Mouse (Mus musculus): Measurements from ENCODE around the gene Rnf144b.

The Rnf144b gene

DNA sequence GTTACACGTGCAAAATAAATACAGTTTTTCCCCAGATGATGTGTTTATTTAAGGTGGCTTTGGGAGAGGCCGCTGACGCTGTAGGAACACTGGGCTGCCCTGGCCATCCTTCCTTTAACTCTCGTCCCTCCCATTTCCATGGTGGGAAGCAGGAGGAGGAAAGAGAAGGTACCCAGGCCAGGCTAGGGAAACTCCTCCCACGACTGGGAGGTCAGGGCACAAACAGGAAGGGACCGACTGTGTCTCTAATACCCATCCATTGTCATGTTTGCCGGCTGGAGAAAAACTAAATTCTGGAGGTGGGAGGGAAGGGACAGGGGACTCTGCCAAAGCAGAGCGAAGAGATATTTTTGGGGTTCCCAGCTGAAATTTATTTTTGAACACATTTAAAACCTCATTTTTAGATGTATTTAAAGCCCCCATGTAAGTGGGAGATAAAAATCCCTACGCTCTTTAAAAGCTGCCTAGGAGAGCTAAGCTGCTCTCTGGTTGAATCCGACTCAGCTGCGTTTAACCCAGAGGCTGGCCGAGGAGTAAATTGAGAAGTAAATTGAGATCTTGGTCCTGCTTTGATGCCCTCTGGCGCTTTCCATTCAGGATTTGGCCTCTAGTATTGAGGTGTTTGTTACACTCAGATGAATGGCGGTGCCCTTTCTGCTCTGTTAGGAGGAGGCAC, 102.3 kb downstream of the Rnf144b start:
- no peak for DNase-seq

DNA sequence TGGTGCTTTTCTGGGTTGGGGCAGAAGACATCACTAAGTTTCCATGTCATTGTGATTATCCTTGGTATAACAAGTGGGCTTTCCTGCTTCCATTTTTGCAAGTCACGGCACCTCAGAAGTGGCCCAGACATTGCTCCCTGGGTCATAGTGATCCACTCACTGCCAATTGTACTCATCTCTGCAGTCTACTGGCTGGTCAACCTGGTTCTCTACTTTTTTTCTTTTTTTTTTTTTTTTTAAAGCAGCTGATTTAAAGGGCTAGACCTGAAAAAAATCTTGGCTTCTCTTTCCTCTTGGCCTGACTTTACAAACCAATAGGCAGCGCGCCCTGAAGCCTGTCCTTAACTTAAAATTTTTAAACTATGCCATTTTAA, 102.9 kb downstream of the Rnf144b start:
- DNase-seq = no peak

DNA sequence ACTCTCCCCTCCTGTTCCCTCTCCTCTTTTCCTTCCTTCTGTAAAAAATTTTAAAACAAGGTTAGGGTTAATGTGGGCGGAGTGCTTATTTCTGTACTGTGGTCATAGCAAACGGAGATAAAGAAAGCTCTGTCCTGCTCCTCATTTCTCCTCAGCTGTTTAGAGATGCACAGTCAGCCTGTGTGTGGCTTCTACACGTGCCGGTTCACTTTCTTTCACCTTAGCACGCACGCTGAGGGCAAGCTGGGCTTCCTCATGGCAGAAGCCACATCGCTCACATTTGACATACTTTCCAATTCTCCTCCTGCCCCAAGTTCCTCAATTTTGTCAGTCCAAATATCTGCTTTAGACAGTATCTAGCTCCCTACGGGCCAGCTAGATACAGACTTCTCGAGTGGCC, 103.3 kb downstream of the Rnf144b start:
- no peak for DNase-seq

DNA sequence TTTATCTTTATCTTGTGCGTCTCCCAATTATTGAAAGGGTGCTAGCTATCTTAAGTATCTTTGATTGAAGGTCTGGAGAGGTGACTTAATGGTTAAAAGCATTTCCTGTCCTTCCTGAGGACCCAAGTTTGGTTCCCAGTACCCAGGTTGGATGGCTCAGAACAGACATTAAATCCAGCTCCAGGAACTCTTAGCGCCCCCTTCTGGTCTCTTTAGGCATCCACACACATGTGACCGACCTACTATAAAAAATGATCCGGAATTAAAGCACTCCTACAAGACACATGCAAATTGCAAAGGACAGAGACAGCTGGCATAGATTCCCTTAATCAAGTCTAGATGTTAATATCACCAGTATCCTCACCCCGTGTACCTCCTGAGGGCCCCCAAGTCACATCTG, 104.1 kb downstream of the Rnf144b start:
- DNase-seq = no peak

DNA sequence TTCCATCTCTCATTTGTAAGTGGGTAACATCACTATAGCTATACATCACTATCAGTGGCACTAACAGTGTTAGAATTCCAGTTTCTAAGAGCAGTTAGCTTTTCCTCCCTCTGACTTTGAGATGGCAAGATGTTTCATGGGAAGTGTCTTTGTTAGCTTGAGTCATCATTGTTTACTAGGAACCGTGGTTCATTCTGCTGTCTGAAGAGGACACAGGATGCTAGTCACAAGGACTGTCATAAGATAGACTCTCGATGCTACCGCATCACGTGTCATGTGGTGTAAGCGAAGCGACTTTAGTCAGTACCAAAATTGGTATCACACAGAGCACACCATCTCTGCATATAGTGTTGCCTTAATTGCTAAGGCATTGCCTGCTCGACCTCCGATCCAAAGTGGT, 105.7 kb downstream of the Rnf144b start:
- no peak for DNase-seq

DNA sequence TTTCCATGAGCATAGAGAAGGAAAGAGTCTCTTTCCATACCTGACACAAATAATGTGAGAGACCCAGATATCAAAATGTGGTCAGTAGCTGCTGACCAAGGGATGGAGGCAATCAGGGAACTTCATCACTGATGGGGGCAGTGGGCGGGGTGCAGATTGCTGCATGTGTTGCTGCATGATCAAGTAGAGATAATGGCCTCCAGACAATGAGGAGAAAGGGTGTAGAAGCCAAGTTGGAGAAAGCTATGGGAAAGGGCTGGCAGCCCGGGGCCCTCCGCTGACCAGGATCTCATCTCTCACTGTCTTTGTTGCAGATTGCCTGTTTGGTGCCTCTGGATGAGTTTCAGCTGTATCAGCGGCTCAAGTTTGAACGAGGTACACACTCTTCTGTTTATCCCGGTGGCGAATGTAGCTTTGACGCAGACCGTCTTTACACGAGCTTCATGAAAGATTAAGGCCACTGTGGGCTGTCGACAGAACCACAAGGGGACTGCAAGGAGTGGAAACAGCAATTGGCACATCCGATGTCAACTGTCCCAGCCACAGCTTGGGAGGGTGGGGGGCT, 106.3 kb downstream of the Rnf144b start:
- no peak for DNase-seq

DNA sequence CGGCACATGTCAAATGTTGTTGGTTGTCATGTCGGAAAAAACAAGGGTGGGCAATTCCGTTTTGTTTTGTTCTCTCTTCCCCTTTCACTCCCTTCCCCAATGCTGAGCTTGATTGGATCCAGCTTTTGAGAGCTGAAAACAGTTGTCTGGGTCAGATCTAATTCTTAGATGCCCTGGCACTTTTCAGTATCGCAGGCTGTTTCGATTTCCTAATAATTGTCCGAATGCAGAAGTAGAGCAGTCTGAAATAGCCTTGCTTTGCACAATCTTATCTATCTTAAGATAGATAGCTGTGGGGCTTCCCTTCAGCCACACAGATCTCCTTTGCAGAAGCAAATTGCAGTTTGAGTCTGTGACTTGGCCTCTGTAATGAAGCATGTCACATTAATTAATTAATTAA, 109.7 kb downstream of the Rnf144b start:
- no peak for DNase-seq

DNA sequence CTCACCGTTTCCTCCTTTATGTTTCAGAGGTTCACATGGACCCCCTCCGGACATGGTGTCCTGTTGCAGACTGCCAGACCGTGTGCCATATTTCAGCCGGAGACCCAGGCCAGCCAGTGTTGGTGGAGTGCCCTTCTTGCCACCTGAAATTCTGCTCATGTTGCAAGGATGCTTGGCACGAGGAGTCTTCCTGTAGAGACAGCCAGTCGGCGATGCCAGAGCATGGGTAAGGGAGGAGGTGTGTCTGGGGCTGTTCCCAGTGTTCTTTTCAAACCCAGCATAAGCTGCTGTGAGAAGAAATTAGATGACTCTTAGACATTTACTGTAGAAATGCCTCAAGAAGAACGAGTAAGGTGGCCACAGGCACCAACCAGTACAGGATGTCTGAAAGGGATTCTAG, 114.9 kb downstream of the Rnf144b start:
- no peak for DNase-seq

DNA sequence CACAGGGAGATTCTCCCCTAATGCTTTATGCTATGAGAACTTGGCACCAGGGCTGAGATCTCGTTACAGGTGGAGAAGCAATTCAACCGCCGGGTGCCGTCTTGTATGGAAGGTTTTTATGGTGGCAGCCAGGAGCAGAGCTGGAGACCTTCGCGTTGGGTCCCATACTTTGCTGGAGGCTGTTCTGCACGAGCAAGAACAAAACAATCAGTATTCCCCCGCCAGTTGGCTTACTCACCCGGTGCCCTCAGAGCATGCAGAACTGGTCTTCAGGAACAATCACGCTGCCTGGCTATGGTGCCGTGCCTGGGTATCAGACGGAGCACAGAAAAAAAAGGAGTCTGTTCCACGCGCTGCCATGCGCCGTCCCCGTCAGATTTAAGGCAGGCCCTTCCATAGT, 115.7 kb downstream of the Rnf144b start:
- DNase-seq = no peak

DNA sequence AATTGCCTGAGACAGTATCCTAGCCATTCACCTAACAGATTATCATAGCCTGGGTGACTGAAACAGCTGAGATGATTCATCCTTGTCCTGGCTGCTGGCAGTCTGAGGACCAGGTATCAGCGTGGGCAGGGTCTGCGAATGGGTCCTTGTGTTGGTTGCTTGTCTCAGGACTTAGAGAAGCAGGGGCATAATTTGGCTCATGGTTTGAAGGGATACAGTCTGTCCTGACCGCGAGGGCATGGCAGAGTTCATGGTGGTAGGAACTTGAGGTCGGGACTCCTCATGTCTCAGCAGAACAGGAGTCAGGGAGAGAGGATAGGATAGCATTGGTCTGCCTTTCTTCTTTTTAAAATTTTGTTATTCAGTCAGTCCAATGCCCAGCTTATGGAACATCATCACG, 121.1 kb downstream of the Rnf144b start:
- DNase-seq = no peak

DNA sequence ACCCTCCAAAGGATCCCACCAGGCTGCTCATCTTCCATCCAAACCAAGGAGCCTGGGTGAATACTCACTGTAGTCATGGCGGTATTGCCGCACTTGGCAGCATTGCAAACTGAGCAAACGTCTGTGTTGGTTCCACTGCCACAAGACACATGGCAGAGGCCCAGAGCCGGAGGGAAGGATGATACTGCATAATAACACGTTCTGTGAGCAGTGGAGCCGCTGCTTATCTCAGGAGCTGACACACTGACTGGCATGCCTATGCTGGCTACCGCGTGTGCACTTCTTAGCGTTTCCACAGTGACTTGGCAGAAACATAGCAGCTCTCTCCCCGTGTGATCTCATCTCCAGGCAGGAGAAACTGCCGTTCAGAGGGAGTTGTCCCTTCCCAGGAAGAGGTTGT, 122.3 kb downstream of the Rnf144b start:
- no peak for DNase-seq

DNA sequence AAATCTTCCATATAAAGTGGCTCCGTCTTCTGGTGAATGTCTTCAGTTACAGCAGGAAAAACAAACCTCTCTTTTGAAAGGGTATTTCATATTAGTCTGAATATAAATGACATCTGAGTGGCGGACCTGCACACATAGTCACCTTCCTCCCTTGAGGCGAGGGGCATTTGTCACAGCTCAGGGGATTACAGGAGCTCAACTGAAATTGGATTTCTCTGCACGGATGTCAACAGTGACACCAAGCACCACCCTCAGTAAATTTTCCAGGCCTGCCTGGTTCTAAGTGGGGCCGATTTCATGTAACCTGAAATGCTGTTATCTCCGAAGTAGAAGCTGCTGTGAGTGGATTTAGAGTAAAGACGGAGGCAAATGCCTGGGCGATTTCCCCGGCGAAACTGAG, 124.0 kb downstream of the Rnf144b start:
- DNase-seq = no peak

DNA sequence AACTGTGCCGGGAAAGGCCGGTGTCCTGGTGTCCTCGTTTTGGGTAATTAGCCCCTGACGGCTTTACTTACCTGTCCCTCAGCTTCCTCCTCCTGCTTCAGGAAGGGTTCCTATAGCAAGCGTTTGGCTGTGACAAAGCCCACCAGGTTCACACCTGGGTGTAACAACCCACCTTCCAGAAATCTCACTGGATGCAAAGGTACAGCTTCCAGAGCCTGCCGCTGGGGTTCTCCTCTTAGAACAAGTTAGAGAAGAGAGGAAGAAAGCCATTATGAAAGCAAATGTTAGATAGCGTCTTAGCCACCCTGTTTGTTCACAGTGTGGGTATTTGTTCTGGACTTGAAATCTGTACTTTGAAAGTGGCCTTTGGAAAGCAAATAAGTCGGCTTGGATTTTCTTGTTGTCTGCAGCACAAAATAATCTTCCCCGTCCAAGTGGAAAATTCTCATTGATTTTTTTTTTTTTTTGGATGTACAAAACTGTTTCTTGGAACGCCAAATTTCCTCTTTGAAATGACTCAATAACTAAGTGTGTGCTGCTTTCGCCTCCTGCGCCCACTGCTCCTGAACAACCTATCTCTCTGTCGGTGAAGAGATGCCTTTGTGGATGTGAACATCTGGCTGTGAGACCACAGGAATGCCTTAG, 124.8 kb downstream of the Rnf144b start:
- no peak for DNase-seq

DNA sequence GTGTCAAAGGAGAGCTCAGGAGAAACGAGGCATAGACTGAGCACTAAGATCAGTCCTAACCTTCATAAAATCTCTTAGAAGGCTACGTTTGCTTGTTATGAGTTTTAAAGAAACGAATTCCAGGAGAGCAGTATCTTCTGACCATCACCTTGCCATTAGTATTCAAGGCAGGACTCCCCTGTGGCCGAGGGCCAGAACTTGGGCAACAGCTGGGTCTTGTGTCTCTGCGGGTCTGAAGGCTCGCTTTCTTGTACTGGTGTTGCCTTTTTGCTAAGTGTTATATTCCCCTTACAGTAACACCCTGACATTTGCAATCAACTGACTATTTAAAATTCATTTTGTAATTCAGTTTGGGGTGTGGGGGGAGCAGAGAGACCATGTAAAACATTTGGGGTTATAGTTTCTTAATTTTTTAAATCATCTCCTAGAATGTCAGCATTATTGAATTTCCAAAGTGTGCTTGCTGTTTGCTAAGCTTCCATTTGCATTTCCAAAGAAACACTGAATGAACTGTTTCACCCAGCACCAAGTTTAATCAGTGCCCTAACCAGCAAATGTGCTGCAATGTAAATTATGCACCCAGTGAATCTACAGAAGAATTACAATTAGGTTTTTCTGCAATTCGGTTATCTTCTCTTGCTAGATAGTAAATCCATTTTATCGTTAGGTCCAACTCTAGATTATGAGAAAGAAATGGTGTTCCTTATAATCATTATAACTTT, 126.0 kb downstream of the Rnf144b start:
- DNase-seq = no peak

DNA sequence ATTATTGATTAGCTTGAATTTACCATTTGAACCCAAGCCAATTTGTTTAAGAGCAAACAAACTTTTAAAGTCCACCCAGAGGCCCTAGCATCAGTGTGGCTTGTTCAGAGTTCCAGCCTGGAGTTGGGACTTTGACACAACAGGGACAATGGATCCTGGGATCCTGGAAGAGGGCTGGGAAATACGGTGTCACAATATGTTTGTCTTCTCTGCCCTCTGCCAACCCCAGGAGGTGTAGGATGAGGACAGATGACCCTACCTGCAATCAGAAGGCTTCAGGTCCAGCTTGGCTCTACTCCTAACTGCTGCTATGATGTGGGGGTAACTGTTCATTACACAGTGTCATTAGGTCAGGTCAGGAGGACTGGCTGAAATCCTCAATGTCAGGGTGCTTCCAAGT, 128.2 kb downstream of the Rnf144b start:
- DNase-seq = no peak

DNA sequence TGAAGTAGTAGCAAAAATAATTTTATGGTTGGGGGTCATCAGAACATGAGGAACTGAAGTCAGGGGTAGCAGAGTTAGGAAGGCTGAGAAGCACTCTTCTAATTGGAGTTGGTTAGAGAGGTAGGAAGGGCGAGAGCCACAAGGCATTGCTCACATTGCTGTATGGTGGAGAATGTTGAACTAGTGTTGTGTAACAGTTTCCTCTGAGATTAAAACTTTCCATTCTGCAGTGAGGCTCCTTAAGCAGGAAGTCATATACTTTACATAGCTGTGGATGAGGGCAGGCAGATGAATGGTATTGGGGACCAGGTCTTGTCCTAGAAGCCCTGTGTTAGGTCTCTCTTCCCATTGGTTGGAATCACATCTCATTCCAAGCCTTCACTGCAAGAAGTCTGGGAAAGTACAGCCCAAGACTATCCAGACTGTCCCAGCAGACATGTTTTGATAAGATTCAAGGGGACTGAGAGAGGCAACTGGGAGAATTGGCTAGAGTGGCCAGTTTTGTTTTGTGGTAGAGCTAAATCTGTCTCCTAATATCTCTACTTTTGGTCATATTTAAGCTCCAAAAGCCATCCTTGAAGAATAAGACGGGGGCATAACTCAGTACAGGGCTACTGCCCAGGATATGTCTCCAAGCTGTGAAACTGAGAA, 128.8 kb downstream of the Rnf144b start:
- DNase-seq = no peak

DNA sequence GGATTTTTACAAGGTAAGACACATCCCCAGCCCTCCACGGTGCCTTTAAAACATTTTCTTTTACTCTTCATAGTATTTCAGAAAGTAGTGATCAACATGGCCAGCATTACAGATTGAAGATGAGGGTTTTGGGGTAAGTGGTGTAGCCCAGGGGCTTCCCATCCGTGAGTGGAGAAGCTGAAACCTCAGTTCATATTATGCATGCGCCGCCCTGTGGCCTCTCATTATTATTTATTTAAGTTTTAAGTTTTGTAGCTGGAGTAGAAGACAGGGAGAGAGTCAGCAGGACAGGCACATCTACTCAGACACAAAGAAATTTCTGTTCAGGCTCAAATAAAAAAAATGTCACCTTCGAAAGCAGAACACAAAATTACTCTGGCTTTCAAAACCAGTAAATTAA, 131.3 kb downstream of the Rnf144b start:
- DNase-seq = no peak

DNA sequence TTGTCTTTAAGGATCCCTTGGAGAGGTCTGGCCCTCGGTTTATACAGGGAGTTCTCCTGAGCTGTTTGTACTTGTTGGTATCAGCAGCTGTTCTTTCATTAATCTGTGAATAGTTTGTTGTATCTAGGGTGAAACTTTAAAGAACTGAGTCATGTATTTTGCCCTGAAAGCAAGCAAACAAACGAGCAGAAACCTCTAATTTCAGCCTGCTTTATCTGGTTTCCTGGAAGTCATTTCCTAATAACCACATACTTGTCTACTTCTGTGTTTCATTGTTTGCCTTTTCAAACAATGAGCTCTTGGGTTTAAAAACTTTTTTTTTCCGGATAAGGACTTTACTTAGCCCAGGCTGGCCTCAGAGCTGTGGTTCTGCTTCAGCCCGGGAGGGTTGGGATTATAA, 136.8 kb downstream of the Rnf144b start:
- DNase-seq = no peak

DNA sequence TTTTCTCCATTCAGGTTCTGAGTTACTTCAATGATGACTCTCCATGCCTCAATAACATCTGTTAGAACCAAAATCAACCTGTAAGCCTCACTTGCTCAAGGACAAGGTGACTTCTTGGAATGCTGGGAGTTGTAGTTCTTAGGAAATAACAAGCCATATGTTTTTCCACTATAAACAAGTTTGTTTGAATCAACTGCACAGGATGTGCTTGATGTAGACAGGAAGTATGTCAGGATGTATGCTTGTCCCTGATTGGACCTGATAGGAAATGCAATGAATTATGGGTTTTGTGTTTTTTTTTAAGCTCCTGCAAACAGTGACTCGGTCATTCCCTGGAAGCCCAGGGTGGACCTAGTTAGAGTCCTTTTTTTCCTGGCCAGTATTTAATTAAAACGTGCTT, 139.5 kb downstream of the Rnf144b start:
- no peak for DNase-seq

DNA sequence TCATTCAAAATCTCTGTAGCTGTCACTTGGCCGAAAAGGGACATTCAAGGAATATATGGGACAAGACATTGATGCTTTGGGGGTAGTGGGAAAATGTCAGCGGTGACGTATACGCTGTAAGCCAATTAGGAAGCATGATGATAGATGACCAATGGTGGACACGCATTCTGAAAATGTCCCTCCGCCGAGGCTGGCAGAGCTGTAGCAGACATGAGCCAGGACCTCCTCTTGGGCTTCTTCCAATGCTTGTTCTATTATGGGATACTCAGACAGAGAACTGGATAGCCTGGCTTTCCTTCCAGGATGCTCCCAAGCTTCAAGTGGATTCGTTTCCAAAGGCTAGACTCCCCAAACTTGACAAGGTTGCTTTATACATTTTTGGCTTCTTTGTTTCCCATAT, 141.9 kb downstream of the Rnf144b start:
- DNase-seq = no peak

DNA sequence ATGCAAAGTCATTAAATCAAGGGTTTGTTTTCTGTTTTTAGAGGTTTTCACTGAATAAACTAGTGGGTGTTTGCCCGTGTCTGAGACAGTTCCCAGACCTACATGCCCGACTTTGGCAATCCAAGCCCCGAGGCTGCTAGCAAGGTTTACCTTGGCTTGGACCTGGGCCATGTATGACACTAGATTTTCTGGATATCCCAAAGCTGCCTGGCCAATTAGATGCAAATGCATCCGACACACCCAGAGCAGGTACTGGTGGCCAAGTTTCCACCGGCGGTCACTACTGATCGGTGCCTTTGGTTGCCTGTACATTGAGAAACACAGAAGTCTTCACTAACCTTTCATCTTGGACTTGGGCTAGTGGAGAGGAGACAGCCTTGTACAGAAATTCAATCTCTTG, 144.0 kb downstream of the Rnf144b start:
- DNase-seq = no peak

DNA sequence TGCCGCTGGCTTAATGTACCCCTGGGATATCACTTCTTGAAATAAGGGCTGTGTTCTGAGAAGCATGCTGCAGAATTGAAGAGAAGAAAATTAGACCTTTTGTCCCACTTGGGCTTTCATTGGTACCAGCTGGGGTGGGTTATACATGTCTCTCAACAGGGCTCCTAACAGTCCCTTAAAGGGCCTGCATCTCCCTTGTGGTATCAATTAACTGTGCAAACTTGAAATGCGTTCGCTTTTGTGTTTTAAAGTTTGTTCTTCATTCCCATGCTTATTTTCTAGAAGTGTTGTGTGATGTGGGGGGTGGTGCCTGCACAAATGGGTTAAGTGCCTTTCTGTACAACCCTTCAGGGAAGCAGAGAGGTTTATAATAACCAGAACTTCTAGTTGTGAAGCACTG, 145.8 kb downstream of the Rnf144b start:
- no peak for DNase-seq

DNA sequence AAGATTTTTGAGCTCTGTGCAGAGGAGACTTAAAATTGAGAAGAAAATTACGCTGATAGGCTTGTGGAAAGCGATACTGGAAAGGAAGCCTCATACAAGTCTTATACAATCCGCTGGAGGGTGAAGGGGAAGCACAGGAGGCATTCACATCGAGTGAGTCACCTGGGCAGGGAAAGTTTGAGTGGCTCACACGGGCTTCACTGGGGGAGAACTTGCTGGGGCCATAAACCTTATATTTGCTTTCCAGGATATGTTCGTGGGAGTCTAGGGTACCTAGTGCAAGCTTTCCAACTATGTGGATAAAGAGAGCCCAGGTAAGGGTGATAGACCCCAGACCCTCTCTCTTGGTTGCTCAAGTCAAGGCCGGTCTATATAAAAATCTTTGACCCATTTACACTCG, 150.5 kb downstream of the Rnf144b start:
- DNase-seq = no peak

DNA sequence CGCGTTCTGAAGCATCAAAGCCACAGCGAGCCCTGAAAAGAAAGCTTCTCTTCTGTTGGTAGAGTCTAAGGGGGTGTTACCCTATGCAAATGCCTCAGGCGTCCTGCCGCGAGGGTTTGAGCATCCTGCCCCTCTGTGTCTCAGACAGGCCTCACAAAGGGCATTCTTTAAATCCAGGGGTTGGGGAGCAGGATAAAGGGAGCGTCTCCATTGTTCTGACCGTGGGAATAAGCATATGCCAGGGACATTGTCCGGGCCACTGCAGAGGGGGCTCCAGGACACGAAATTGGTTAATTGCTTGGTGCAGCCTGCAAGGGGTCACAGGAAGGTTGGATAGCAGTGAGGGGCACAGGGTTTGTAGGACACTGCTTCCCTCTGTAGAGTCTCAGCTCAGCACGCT, 151.0 kb downstream of the Rnf144b start:
- peak; percentile 7 for DNase-seq
